Mouse (Mus musculus) heart, adult 2 months (tissue): Measurements from ENCODE around the gene Vmn1r21.

ENCODE experiments used
- CTCF ChIP-seq: fragments of 200-600 bp; IDR thresholded peaks from 2 replicates; pipeline ENCODE4 v1.8.1; 2022; ENCODE audit warnings: antibody characterized with exemption, mild to moderate bottlenecking, moderate library complexity
- POLR2A ChIP-seq: fragments of 200-500 bp; IDR thresholded peaks from 2 replicates; pipeline ENCODE4 v1.6.1; 2011; ENCODE audit warnings: mild to moderate bottlenecking, low read depth, low read length, control low read depth; ENCODE audit not compliant: insufficient read depth

DNA sequence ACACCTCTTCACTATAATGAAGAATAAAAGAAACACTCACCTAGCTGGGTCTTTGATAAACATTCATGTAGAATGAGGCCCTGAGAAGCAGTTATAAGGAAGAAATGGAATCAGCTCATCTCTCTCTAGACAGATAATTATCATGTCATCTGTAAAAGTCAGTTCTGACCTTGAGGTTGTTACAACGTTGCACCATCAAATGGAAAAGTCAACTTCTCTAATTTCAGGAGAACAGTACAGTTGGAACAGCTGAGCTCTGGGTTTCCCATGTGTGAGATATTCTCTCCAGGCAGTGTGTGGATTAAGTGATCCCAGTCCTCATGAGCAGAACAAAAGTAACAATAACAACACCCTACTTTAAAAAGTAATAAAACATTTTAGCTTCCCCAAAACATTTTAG, at the start of gene Vmn1r21:
- TF ChIP-seq CTCF = no peak
- TF ChIP-seq POLR2A = no peak
